Mouse (Mus musculus) megakaryocyte, embryonic 14.5 days (primary cell): ENCODE data around the gene Mapkapk3. TPM values are rescaled to one million over a fixed set of nuclear protein-coding genes. Genes with fewer than 3 reads are reported as not detected.

Experiments
- H3K27me3 ChIP-seq: replicated peaks from 2 replicates; pipeline ENCODE3; 2012; ENCODE audit warnings: inconsistent platforms
- H3K36me3 ChIP-seq: replicated peaks from 2 replicates; pipeline ENCODE3; 2012; ENCODE audit warnings: low read length, inconsistent platforms, mixed read lengths
- H3K4me1 ChIP-seq: 2 replicates; pipeline ENCODE4 v1.6.1; 2012; ENCODE audit warnings: inconsistent platforms
- H3K4me3 ChIP-seq: replicated peaks from 2 replicates; pipeline ENCODE3; 2012; ENCODE audit warnings: moderate library complexity, mild to moderate bottlenecking, inconsistent platforms
- H3K9me3 ChIP-seq: 2 replicates; pipeline ENCODE4 v1.6.1; 2012; ENCODE audit warnings: inconsistent platforms
- FLI1 ChIP-seq: IDR thresholded peaks from 2 replicates; pipeline ENCODE4 v1.6.1; 2012; ENCODE audit warnings: low read length, inconsistent platforms, mixed read lengths
- GATA1 ChIP-seq: IDR thresholded peaks from 3 replicates; pipeline ENCODE4 v1.6.1; 2012; ENCODE audit warnings: mixed read lengths, low read length, inconsistent platforms, borderline replicate concordance
- polyA plus RNA-seq: library from polyadenylated mRNA; stranded (reverse); fragments of >175 nt; gene quantifications from 2 replicates; pipeline ENCODE4 v1.2.3, GENCODE M21; 2012; ENCODE audit warnings: low replicate concordance; ENCODE audit not compliant: insufficient read depth

The Mapkapk3 gene
- polyA plus RNA-seq, 1 experiment = 49.9 TPM

DNA sequence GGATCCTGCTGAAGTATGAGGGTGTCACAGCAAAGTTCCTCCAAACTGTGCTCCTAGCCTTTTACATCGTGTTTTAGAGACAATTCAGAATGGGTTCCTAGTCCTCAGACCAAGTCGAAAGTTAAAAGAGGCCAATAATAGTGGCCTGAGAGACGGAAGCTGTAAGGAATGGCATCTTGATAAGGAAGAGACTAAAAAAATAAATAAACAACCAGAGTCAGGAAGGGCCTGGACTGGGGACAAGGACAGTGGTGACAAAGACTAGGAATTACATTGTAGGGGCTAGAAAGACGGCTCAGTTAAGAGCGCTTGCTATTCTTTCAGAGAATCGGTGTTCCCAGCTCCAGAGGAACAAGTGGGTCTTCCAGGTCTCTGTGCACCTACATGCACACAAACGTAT is 12.9 kb upstream of the Mapkapk3 start:
- peaks cover 64% of the 10 kb centered on the region for H3K36me3 ChIP-seq
- TF ChIP-seq GATA1 = no peak
- no peak for TF ChIP-seq FLI1
- peaks cover 98% of the 10 kb centered on the region for H3K4me1 ChIP-seq
- H3K9me3 ChIP-seq = no peaks in the 10 kb centered on the region
- no peaks in the 10 kb centered on the region for H3K27me3 ChIP-seq
- H3K4me3 ChIP-seq = no peak overlapping the region

DNA sequence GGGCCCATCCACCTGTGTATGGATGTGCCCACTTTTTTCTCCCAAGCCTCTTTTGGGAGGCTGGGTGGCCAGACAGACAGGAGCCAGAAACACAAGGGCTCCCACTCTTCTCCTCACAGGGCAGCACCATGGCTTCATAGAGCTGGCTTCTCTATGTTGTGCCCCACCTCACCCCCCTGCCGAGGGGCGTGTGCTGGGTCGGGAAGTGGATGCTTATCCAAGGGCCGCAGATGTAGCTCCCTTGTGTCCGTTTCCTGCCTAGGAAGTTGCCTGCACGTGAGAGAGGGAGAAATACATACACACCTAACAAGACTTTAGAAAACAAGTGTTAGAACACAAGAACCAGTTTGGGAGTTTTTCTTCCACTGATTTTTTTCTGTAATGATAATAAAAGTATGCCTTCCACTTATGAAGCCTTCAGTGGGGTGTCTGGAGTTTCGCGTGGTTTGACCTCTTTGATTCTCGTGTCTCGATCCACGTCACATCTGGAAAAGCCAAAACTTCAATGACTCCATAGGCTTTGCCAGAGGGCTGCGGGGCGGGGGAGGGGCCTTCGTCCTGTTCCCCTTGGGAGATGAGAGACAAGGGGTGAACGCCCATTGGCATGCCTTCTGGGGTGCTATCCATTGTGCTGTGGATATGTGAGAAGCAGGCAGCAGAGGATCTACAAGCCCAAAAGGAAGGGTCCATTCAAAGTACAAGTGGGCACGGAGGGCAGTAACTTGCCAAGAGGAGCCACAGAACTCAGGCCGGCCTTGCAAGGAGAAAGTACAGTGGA is 12.1 kb upstream of the Mapkapk3 start:
- peak overlapping the region; percentile 97 for H3K4me3 ChIP-seq
- no peaks in the 10 kb centered on the region for H3K9me3 ChIP-seq
- H3K36me3 ChIP-seq = peaks cover 64% of the 10 kb centered on the region
- peaks cover 91% of the 10 kb centered on the region for H3K4me1 ChIP-seq
- TF ChIP-seq GATA1 (no peak), FLI1 (no peak)
- no peaks in the 10 kb centered on the region for H3K27me3 ChIP-seq

DNA sequence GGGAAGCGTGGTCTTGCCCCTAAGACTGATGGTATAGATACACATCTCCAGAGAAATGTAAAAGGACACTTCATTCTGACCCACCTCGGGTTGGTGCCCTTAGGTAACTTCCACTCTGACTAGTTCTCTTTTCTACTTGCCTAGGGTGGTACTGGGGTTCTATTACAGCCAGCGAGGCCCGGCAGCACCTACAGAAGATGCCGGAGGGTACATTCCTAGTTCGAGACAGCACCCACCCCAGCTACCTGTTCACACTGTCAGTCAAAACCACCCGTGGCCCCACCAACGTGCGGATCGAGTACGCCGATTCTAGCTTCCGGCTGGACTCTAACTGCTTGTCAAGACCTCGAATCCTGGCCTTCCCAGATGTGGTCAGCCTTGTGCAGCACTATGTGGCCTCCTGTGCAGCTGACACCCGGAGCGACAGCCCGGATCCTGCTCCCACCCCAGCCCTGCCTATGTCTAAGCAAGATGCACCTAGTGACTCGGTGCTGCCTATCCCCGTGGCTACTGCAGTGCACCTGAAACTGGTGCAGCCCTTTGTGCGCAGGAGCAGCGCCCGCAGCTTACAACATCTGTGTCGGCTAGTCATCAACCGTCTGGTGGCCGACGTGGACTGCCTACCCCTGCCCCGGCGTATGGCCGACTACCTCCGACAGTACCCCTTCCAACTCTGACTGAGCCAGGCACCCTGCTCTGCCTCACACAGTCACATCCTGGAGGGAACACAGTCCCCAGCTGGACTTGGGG is 10.7 kb upstream of the Mapkapk3 start:
- TF ChIP-seq FLI1 (no peak), GATA1 (no peak)
- Histone ChIP-seq H3K9me3 (no peaks in the 10 kb centered on the region), H3K4me1 (peaks cover 86% of the 10 kb centered on the region), H3K27me3 (no peaks in the 10 kb centered on the region), H3K4me3 (peak overlapping the region; percentile 97), H3K36me3 (peaks cover 64% of the 10 kb centered on the region)

GRCm38 (mm10) chr9:107299783-107300182 is 10.1 kb upstream of the Mapkapk3 start:
- H3K4me1 ChIP-seq = peaks cover 83% of the 10 kb centered on the region
- peaks cover 64% of the 10 kb centered on the region for H3K36me3 ChIP-seq
- peak overlapping the region; percentile 97 for H3K4me3 ChIP-seq
- TF ChIP-seq FLI1 = no peak
- no peak for TF ChIP-seq GATA1
- no peaks in the 10 kb centered on the region for H3K27me3 ChIP-seq
- no peaks in the 10 kb centered on the region for H3K9me3 ChIP-seq

DNA sequence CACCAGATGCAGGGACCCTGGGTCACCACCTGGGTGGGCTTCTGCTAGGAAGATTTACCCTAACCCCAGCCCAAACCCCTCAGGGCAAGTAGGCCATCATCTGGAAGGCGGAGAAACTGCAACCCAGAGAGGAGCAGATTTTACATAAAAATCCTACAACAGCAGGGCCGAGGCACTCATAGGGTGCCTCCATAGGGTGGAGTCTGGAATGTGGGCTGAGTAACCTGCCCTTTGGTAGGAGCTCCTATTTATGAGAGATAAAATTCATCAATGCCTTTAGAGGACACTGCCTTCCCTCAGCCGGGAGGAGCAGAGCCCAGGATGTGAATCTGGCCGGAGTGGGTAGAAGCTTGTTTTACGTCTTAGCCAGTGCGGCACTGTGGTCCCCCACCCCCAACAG is 9.2 kb upstream of the Mapkapk3 start:
- H3K4me3 ChIP-seq = peak overlapping the region; percentile 97
- H3K9me3 ChIP-seq = no peaks in the 10 kb centered on the region
- no peak for TF ChIP-seq GATA1
- no peak for TF ChIP-seq FLI1
- no peaks in the 10 kb centered on the region for H3K27me3 ChIP-seq
- H3K36me3 ChIP-seq = peaks cover 59% of the 10 kb centered on the region
- peaks cover 83% of the 10 kb centered on the region for H3K4me1 ChIP-seq

- no peaks in the 10 kb centered on the region for H3K27me3 ChIP-seq
- TF ChIP-seq FLI1 (no peak), GATA1 (no peak)
- H3K4me1 ChIP-seq = peaks cover 77% of the 10 kb centered on the region
- peak overlapping the region; percentile 97 for H3K4me3 ChIP-seq
- peaks cover 52% of the 10 kb centered on the region for H3K36me3 ChIP-seq
- no peaks in the 10 kb centered on the region for H3K9me3 ChIP-seq
Observed at GRCm38 (mm10) chr9:107298059-107298780, 8.5 kb upstream of the Mapkapk3 start.

- Histone ChIP-seq H3K4me1 (peaks cover 76% of the 10 kb centered on the region), H3K4me3 (peak overlapping the region; percentile 97), H3K36me3 (peaks cover 47% of the 10 kb centered on the region), H3K9me3 (no peaks in the 10 kb centered on the region), H3K27me3 (peaks cover 5% of the 10 kb centered on the region)
- TF ChIP-seq FLI1 = no peak
- no peak for TF ChIP-seq GATA1
Observed at GRCm38 (mm10) chr9:107297658-107298057, 8.0 kb upstream of the Mapkapk3 start.

GRCm38 (mm10) chr9:107297059-107297458 is 7.4 kb upstream of the Mapkapk3 start:
- H3K27me3 ChIP-seq = peaks cover 7% of the 10 kb centered on the region
- H3K4me1 ChIP-seq = peaks cover 70% of the 10 kb centered on the region
- H3K4me3 ChIP-seq = peak overlapping the region; percentile 97
- H3K36me3 ChIP-seq = peaks cover 41% of the 10 kb centered on the region
- no peak for TF ChIP-seq FLI1
- TF ChIP-seq GATA1 = no peak
- H3K9me3 ChIP-seq = no peaks in the 10 kb centered on the region

GRCm38 (mm10) chr9:107296501-107296965 is 6.9 kb upstream of the Mapkapk3 start:
- H3K4me3 ChIP-seq = peak overlapping the region; percentile 97
- H3K9me3 ChIP-seq = no peaks in the 10 kb centered on the region
- peaks cover 35% of the 10 kb centered on the region for H3K36me3 ChIP-seq
- H3K4me1 ChIP-seq = peaks cover 65% of the 10 kb centered on the region
- peaks cover 7% of the 10 kb centered on the region for H3K27me3 ChIP-seq
- no peak for TF ChIP-seq GATA1
- TF ChIP-seq FLI1 = no peak
